Mouse (Mus musculus) ES-CJ7 (cell line): ENCODE data around the gene Mad2l1.

Source experiments
- DNase-seq: peaks from one replicate; pipeline ENCODE4 v3.0.0; 2011; ENCODE audit warnings: low read depth, low spot score

Gene Mad2l1

DNA sequence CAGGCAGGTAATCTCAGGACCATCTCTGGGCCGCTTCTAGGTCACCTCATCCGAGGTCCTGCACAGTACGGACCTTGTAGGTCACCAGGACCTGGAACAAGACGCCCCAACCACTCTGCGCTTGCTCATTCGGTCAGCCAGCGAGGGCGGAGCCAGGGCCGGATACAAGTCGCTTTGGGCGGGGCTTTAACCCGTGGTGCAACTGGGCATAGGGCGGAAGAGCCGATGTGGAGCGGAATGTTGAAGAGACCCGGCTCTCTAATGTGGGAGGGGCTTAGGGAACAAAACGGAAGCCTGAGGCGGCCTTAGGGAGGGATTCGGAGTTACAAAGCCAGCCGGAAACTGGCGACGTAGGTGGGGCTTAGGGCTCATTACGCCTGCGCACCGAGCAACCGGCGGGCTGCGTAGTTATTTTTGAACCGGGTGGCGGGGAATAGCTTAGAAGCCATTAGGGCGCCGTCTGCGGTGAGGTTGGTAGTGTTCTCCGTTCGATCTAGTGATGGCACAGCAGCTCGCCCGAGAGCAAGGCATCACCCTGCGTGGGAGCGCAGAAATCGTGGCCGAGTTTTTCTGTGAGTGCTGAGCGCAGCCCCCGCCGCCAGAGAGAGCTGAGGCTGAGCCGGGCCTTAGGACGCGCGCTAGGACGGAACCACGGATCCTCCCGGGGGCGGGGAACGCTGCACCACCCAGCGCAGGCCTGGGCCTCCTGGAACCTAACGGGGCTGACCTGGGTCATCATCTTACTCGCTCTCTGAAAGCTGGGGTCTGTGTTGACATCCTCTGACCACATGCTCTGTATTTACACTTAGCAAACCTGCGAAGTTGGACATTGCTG lies at the start of gene Mad2l1:
Gene Mad2l1, plus strand, starts transcription at position 363 of the 835 bp plus-strand sequence.
- DNase-seq = peak; percentile 99

DNA sequence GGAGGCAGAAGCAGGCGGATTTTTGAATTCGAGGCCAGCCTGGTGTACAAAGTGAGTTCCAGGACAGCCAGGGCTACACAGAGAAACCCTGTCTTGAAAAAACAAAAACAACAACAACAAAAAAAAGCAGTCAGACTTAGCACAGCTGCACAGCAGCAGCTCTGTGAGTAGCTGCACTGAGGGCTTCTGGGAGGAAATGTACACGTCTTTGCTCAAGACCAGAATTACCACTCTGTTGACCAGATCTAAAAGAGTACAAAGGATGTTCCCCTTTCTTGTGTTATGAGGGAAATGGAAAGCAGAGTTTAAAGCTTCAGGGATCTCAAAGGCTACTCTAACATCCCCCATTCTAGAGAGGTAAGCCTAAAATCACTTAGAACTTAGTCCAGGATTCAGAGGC lies 41.5 kb upstream of the Mad2l1 start:
- no peak for DNase-seq

DNA sequence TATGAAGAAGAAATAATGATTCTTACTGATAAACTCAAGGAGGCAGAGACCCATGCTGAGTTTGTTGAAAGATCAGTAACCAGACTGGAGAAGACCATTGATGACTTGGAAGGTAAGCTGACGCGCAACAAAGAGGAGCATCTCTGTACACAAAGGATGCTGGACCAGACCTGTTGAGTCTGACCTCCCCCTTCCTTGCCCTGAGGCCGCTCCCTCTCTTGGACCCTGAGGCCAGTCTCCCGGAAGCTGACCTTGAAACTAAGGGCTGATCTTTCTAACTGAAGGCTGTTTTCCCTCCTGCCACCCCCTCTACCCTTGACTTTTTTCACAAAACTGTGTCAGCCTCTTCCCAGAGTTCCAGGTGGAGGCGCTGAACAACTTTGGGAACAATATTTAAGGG lies 18.8 kb upstream of the Mad2l1 start:
- peak; percentile 59 for DNase-seq

DNA sequence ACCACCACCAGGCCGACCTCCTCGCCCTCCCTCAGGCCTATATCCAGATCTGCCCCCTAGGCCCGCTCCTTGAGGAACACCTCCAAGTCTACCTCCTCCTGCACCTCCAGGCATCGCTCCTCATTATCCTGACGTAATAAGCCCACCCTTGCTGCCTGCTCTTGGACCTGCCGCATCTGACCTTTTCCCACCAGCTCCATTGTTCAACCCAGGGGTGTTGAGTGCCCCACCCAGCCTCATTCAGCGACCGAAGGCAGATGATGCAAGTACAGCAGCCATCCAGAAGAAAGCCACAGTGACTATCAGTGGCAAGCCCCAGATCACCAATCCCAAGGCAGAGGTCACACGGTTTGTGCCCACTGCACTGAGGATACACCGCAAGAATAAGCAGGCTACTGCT lies 6.8 kb upstream of the Mad2l1 start:
- peak; percentile 67 for DNase-seq

DNA sequence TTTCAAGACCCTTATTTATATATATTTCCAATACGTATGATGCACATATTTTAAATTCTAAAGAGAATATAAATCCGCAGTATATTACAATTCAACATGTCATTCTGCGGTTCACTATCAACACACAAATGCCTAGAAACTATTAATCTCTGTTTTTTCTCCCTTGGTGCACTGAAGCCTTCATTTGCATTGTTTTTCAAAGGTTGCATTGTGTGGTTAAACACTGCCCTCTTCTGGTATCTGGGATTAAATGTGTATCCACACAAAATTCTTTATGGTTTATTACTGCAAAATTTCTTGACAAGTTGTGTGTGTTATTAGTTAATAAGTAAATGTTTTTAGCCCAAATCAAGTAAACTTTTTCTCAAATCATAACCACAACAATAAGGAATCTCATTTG lies 1.9 kb upstream of the Mad2l1 start:
- peak; percentile 43 for DNase-seq

DNA sequence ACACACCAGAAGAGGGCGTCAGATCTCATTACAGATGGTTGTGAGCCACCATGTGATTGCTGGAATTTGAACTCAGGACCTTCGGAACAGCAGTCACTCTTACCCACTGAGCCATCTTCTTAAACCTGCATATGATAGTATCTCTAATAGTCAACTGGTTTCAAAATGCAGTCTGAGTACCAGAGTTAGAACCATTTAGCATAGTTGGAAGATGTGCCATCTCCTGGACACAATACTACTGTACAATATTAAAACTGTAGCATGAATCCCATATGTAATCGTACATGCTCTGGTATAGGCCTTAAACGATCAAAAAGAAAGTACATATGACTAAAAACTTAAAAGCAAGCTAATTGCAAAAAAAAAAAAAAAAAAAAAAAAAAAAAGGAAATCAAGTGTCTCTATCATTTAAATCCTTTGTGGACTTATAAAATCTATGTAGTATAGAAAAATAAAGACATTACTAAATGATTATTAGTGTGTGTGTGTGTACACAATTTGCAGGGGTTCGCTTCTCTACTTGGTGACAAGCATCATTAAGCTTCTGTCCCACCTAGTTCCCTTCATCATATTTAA lies 736 bp upstream of the Mad2l1 start:
- DNase-seq = no peak

DNA sequence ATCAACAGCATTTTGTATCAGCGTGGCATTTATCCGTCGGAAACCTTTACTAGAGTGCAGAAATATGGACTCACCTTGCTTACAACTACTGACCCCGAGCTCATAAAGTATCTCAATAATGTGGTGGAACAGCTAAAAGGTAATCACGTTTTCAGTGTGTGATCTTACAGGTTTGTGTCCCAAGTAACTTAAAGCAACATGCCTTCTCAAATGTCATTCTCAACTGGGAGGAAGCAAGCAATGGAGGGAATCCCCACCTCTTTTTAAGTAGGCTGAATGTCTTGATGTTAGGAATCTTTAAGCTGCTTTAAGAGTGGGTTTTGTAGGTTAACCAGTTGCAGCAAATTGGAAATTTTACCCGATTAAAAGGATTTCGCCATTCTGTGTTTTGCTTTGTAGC lies 776 bp downstream of the Mad2l1 start:
- DNase-seq = no peak

DNA sequence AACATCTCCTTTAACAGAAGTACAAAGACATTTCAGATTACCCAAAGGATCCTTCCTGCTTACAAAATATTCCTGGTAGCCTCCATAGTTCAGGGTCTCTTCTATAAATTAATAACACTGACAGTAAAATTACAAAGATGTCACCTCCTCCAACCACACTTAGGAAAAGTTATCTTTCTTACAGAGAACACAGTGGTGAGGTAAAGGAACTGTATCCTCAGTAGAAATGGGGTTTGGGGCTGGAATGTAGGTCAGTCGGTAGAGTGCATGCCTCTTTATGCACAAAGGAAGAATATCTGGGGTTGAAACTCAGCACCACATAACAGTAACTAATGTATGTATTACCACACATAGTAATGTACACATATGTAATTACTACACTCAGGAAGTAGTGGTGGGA lies 24.8 kb downstream of the Mad2l1 start, which contains the start of gene Vmn1r32:
Gene Vmn1r32, minus strand, starts transcription at position 101 of the 400 bp plus-strand sequence.
- DNase-seq = no peak

DNA sequence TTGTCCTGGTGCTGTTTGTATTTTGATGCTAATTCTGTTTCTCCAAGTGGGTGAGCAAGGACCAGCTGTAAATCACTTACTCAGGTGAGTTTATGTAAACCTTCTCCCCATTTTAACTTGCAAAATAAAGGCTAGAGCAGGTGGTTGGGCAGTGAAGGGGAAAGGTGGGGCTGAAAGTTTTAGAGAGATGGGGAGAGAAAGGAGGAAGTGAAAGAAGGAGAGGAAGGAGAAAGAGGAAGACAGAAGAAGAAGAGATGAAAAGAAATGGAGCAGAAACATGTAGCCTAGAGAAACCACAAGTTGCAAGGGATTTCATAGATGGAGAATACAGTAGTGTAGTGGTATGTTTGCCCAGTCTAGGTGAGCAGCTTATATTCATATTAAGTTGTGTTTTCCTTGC lies 60.6 kb downstream of the Mad2l1 start:
- no peak for DNase-seq
